Mouse (Mus musculus) kidney, embryonic 16.5 days (tissue): Measurements from ENCODE around the gene Fthl17c. TPM values are rescaled to one million over a fixed set of nuclear protein-coding genes. Genes with fewer than 3 reads are reported as not detected.

Experiments used
- polyA plus RNA-seq: library from polyadenylated mRNA; unstranded; fragments of >200 nt; fragmentation: Nextera tagmentation; extraction: Ambion mirVana; gene quantifications from 2 replicates; pipeline ENCODE4 v1.2.1, GENCODE M21; 2015

Gene Fthl17c
- polyA plus RNA-seq, 1 experiment from 2014 or later: not detected

Other genes with a start within 250 kb of the Fthl17c start
- gene Ssx9, start 228.1 kb downstream of the Fthl17c start, polyA plus RNA-seq: not detected in 2 replicates
- not detected in 2 replicates for gene Ssxb5, start 172.9 kb downstream of the Fthl17c start, polyA plus RNA-seq
- gene Gm6592, start 132.6 kb downstream of the Fthl17c start, polyA plus RNA-seq: not detected in 2 replicates
- not detected in 2 replicates for gene Gm5751, start 102.3 kb downstream of the Fthl17c start, polyA plus RNA-seq
- gene B630019K06Rik, start 84.2 kb downstream of the Fthl17c start, polyA plus RNA-seq: 2.6 and 2.7 TPM in 2 replicates
- not detected in 2 replicates for gene Fthl17b, start 13.6 kb downstream of the Fthl17c start, polyA plus RNA-seq
- not detected in 2 replicates for gene Fthl17d, start 10.2 kb upstream of the Fthl17c start, polyA plus RNA-seq
- not detected in 2 replicates for gene Fthl17e, start 56.9 kb upstream of the Fthl17c start, polyA plus RNA-seq
- not detected in 2 replicates for gene Fthl17f, start 86.5 kb upstream of the Fthl17c start, polyA plus RNA-seq
- gene 4930402K13Rik, start 128.0 kb upstream of the Fthl17c start, polyA plus RNA-seq: not detected in 2 replicates
- 1.00 and 1.5 TPM in 2 replicates for gene Lancl3, start 223.3 kb upstream of the Fthl17c start, polyA plus RNA-seq